Mouse (Mus musculus) left cerebral cortex, postnatal 36 days (tissue): Measurements from ENCODE around the gene Amhr2. TPM values are rescaled to one million over a fixed set of nuclear protein-coding genes. Genes with fewer than 3 reads are reported as not detected.

Experiments used
- DNase-seq, 2 experiments: peaks; one replicate each; pipeline ENCODE4 v3.0.0; 2021 to 2022; ENCODE audit warnings: low spot score in 2 of 2, mixed read lengths in 1 of 2
- intact Hi-C: fragments of 180-260 bp; cut with DNase I; formaldehyde crosslinking; loops from one replicate; pipeline ENCODE4 v1.15.1; 2025
- total RNA-seq, 2 experiments: library from RNA; stranded (reverse); gene quantifications; 2 replicates each; pipeline ENCODE4 v1.2.3; 2021

Amhr2 gene
- total RNA-seq, 2 experiments from 2014 or later: 0.99 to 2.3 TPM

DNA sequence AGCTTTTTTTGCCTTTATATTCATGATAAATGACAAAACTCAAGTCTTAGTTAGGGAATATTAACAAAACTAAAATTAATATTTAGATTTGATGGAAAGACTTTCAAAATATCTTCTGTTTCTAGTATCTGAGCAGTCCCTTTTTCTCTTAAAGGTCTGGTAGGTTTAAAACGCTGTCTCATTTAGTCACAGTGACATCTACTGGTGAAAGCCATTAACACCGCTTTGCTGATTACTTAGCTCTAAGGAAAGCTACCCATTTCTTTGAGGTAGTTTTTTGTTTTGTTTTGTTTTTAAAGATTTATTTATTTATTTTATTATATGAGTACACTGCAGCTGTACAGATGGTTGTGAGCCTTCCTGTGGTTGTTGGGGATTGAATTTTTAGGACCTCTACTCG, 23.7 kb upstream of the Amhr2 start:
- intact Hi-C loops: loop anchor here (1.0 kb wide), 1 partner anchor 40 kb away; no protein-coding TSS in a partner anchor

DNA sequence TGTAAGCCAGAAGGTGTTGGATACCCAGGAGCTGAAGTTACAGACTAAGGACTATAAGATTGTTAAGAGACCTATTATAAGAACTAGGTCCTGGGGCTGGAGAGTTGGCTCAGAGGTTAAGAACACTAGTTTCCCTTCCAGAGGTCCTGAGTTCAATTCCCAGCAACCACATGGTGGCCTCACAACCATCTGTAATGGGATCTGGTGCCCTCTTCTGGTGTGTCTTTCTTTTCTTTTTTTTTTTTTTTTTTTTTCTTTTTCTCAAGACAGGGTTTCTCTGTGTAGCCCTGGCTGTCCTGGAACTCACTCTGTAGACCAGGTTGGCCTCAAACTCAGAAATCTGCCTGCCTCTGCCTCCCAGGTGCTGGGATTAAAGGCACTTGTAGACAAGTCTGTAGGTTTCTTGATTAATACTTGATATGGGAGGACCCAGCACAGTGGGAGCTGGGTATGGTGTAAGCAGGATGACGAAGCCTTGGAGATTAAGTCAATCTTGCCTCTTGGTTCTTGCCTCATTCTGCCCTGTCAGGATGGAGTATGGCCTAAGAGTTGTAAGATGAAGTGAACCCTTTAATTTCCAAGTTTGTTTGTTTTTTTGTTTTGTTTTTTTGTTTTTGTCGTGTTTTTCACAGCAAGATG, 21.4 kb upstream of the Amhr2 start:
- intact Hi-C loops: no loop called here
- no peak for DNase-seq

More for the DNA sequence above, 23.7 kb upstream of the Amhr2 start:
- DNase-seq: no peak

- intact Hi-C loops: no loop called here
- no peak for DNase-seq
Measured at GRCm38 (mm10) chr15:102424657-102425056, 20.5 kb upstream of the Amhr2 start.

DNA sequence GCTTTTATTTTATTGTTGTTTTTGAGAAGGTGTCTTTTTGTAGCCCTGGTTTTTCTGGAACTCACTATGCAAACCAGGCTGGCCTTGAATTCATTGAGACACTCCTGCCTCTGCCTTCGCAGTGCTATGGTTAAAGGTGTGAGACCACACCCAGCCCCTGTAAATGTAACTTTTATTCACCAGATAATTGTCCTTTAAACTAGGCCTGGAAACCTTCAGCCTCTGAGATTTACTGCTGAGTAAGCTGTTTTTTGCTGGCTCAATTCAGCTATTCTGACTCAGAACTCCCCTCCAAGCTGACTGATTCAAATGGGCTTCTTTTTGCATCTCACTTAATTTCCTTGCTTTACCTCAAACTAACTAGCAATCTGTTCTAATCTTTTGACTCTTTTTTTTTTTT, 18.2 kb upstream of the Amhr2 start:
- DNase-seq: no peak
- intact Hi-C loops: no loop called here

DNA sequence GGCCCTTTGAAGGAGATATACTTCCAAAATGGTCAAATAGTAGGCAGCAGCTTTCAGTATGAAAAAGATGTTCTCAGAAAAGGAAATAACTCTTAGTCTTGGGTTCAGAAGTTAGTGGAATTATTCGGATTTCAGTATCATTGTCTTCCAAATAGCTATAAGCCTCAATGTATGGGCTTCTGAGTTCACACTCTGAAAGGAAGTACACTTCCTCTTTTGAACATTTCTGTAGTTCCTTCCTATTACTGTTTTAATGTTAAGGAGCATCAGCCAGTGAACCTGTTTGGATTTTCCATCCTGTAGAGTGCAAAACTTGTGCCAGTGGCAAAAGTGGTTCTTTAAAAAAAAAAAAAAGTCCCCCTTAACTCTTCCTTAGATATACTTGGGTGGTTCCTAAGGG, 13.1 kb upstream of the Amhr2 start:
- no peak for DNase-seq
- intact Hi-C loops: no loop called here

DNA sequence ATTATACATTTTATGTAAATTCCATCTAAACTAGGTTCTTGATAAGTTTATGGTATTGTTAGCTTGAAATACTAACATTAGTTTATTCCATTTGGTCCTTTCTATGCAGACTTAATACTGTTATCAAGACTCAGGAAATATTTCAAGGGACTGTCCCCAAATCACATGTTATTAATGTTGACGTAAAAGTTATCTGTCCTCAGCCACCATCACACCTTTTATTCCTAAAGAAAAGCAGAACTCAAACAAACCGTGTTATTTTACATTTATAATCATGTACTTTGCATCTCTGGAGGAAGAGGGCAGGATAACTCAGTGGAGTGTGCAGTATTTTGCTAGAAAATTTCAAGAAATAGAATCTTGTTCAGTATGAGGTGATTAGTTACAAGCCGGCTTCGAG, 12.0 kb upstream of the Amhr2 start:
- intact Hi-C loops: no loop called here
- DNase-seq: no peak

- DNase-seq: peak; percentile 69 to 83
- intact Hi-C loops: loop anchor here (1.0 kb wide), 1 partner anchor 61 kb away; no protein-coding TSS in a partner anchor
Measured at GRCm38 (mm10) chr15:102442490-102442889, 2.7 kb upstream of the Amhr2 start.

DNA sequence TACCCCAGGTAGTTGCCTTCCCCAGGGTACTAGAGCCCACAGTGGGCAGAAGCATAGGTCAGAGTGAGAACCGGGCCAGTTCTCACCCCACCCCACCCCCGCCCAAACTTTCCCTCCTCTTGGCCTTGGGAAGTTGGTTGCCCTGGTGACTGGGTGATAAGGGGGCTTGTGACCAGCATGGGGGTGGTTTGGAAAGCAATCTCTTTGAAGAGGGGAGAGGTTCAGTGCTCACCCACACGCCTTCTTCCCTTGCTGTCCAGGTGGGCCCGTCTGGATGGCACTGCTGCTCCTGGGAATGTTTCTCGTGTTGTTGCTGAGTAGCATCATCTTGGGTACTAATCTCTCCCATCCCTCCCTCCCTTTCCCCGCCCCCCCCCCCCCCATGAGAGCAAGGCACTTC, 1.3 kb downstream of the Amhr2 start:
- intact Hi-C loops: no loop called here
- no peak for DNase-seq

- intact Hi-C loops: no loop called here
- no peak for DNase-seq
Measured at GRCm38 (mm10) chr15:102449366-102449765, 4.2 kb downstream of the Amhr2 start.

DNA sequence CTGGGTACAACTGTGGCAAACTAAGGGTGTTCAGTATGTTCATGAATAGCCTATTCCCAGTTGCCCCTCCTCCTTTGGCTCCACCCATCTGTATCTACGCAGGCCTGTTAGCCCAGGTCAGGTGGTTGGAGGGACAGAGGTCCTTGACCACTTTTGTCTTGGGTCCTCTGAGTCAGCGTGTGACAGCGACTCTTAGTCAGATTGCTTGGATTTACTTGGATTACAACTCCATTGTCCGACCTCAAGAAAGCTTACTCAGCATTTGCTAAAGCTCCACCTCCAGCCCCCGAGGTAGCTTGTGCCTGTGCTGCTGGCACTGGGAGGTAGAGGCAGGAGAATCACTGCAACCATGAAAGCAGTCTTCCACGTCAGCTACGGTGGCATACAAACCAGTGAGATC, 5.8 kb downstream of the Amhr2 start:
- DNase-seq: no peak
- intact Hi-C loops: no loop called here

- no peak for DNase-seq
- intact Hi-C loops: no loop called here
Measured at GRCm38 (mm10) chr15:102451666-102452430, 6.7 kb downstream of the Amhr2 start.

DNA sequence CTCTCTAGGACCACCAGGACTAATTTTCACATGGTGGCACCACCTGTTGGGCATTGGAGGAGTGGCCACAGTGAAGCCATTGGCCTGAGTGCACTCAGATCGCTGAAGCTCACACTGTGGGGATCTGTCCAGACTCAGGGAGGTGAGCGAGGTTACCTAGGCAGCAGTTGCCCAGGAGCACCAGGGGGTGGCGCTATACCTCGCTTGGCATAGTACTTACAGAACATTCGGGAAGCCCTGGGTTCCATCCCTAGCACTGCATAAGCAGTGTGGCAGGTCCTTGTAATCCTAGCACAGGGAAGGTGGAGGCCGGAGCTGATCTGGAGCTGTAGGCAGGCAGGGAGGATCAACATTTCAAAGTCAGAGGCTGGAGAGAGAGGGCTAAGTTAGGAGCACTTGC, 10.8 kb downstream of the Amhr2 start:
- no peak for DNase-seq
- intact Hi-C loops: no loop called here

GRCm38 (mm10) chr15:102458050-102458736, 13.0 kb downstream of the Amhr2 start:
- DNase-seq: no peak
- intact Hi-C loops: no loop called here

DNA sequence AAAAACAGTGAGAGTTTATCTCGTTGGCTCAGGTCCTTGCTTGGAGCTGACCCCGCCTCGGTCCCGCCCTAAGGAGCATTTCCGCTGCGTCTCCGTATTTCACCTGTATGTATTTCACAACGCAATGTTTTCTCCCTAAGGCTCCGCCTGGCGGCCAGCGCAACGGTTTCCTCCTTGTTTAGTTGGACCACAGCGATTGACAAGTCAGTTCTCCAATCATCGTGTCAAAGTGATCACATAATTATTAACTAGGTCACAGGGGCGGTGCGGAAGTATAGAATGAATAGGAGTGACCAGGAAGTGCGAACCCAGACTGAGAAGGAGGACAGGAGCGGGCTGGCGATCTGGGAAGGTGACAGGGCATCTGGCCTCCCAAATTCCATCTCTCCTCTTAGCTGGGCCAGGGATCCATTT, 13.7 kb downstream of the Amhr2 start, which contains the start of gene Prr13:
Prr13 (plus strand) TSS at position 125 of the 414 bp plus-strand sequence.
- peak; percentile 84 to 88 for DNase-seq
- intact Hi-C loops: no loop called here

GRCm38 (mm10) chr15:102459381-102459780, 14.2 kb downstream of the Amhr2 start:
- intact Hi-C loops: no loop called here
- no peak for DNase-seq

GRCm38 (mm10) chr15:102459847-102460246, 14.7 kb downstream of the Amhr2 start:
- intact Hi-C loops: no loop called here
- DNase-seq: no peak

- no peak for DNase-seq
- intact Hi-C loops: no loop called here
Measured at GRCm38 (mm10) chr15:102460409-102460808, 15.2 kb downstream of the Amhr2 start.

DNA sequence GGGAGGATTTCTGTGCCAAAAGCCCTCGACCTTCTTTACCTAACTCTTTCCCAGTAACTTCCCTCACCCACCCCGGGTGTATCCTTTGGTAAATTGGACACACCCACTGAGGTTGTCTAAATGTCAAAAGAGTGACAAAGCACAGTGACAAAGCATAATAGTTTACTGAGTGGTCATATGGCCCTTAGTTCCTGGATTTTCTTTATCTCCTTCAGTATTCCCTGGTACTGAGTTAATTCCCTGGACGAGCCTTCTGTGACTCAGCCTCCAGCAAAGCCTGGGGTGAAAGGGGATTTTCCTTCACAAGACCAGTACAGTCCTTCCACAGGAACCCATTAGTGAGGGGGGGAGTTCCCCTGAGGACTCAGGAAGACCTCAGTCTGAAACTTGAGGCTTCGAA, 15.8 kb downstream of the Amhr2 start:
- DNase-seq: no peak
- intact Hi-C loops: no loop called here

- DNase-seq: no peak
- intact Hi-C loops: no loop called here
Measured at GRCm38 (mm10) chr15:102461430-102462075, 16.4 kb downstream of the Amhr2 start.

DNA sequence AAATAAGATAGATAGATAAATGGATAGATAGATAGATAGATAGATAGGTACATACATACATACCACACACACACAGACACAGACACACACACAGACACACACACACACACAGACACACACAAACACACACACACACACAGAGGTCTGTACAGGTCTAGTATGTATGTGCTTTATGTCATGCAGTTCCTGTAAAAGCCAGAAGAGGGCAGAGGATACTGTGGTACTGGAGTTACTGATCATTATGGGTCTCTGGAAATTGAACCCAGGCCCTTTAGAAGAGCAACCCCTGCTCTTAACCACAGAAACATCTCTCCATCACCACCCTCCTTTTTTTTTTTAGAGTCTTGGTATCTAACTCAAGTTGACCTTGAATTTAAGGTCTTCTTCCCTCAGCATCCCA, 18.5 kb downstream of the Amhr2 start:
- intact Hi-C loops: no loop called here
- no peak for DNase-seq
